Mouse (Mus musculus) limb, embryonic 13.5 days (tissue): ENCODE measurements at regions not wholly inside any gene's neighbourhood (a gene's known extent, or its start where the extent isn't known, plus 50 kb on each side); places are given as distances from the start of the nearest gene placed in this dataset.

Experiments
- ATAC-seq: fragments of 200-750 bp; cut with Nextera tagmentation; 2 replicates; pipeline ENCODE4 v1.8.0; 2017; ENCODE audit warnings: low read depth, moderate number of reproducible peaks, moderate TSS enrichment; ENCODE audit not compliant: low FRiP score
- H3K27ac ChIP-seq: fragments of 300-500 bp; sonication (generic); 2 replicates; pipeline ENCODE4 v1.5.1; 2015; ENCODE audit warnings: inconsistent platforms, mild to moderate bottlenecking, moderate library complexity
- H3K27me3 ChIP-seq: fragments of 300-500 bp; sonication (generic); 2 replicates; pipeline ENCODE4 v1.6.1; 2015; ENCODE audit warnings: mild to moderate bottlenecking, inconsistent platforms
- H3K36me3 ChIP-seq: fragments of 300-500 bp; sonication (generic); 2 replicates; pipeline ENCODE4 v1.6.1; 2015; ENCODE audit warnings: inconsistent platforms, mild to moderate bottlenecking, moderate library complexity
- H3K4me1 ChIP-seq: fragments of 300-500 bp; sonication (generic); 2 replicates; pipeline ENCODE4 v1.6.1; 2015; ENCODE audit warnings: inconsistent platforms
- H3K4me2 ChIP-seq: fragments of 300-500 bp; sonication (generic); replicated peaks from 2 replicates; pipeline ENCODE4 v1.6.1; 2015; ENCODE audit warnings: inconsistent platforms, mild to moderate bottlenecking, moderate library complexity
- H3K4me3 ChIP-seq: fragments of 300-500 bp; sonication (generic); 2 replicates; pipeline ENCODE4 v1.5.1; 2015; ENCODE audit warnings: moderate library complexity, mild to moderate bottlenecking, inconsistent platforms
- H3K9ac ChIP-seq: fragments of 300-500 bp; sonication (generic); 2 replicates; pipeline ENCODE4 v1.6.1; 2015; ENCODE audit warnings: mild to moderate bottlenecking, inconsistent platforms
- H3K9me3 ChIP-seq: fragments of 300-500 bp; sonication (generic); 2 replicates; pipeline ENCODE4 v1.6.1; 2016; ENCODE audit warnings: inconsistent platforms
- WGBS: fragments of 180-500 bp; shearing (Covaris S2); methylation state at CpG from one replicate; pipeline ENCODE4 v1.1.7; 2015; 5-methylcytosine and 5-hydroxymethylcytosine counted together

GRCm38 (mm10) chr1:187454431-187454830 is 154.2 kb upstream of the Esrrg start:
- no peak overlapping the region for H3K4me3 ChIP-seq
- H3K9ac ChIP-seq, result no peak overlapping the region
- no peaks in the 10 kb centered on the region for H3K4me1 ChIP-seq
- no peak overlapping the region for H3K27ac ChIP-seq
- no peaks in the 10 kb centered on the region for H3K9me3 ChIP-seq
- no peak overlapping the region for H3K4me2 ChIP-seq
- ATAC-seq, result no peak
- peaks cover 3% of the 10 kb centered on the region; the same call in 1 of the 2 replicates for H3K27me3 ChIP-seq
- no peaks in the 10 kb centered on the region for H3K36me3 ChIP-seq
- 62% methylated on average over 5 of the region's 5 CpGs for WGBS

DNA sequence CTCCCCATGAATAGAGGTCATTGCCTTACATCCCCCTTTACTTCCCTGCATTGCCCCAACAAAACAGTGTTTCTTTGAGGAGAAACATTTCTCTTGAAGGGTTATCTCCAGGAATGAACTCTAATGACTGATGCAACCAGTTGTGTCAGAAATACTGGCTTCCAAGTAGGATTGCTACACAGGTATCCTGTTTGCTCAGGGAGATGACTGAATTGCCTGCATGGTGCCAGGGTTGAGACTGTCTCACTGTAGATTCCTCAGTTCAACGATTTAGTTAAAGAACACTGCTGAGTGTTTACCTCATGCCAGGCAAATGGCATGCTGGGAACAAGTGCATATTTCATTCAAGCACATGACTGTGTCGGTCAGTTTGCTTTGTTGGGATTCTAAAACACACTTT is 123.8 kb upstream of the Esrrg start:
- Histone ChIP-seq H3K27me3 (no peaks in the 10 kb centered on the region; the same call in 1 of the 2 replicates), H3K9me3 (no peaks in the 10 kb centered on the region), H3K36me3 (no peaks in the 10 kb centered on the region), H3K4me2 (no peak overlapping the region), H3K9ac (no peak overlapping the region), H3K4me3 (no peak overlapping the region), H3K27ac (no peak overlapping the region), H3K4me1 (0 out of 2 replicates have a peak, but pooled peaks cover 5% of the 10 kb centered on the region)
- WGBS, result 83% methylated on average over 2 of the region's 2 CpGs
- no peak for ATAC-seq

- no peak for ATAC-seq
- Histone ChIP-seq H3K9me3 (no peaks in the 10 kb centered on the region), H3K27ac (no peak overlapping the region), H3K9ac (no peak overlapping the region), H3K27me3 (no peaks in the 10 kb centered on the region; the same call in 1 of the 2 replicates), H3K4me1 (0 out of 2 replicates have a peak, but pooled peaks cover 5% of the 10 kb centered on the region), H3K4me3 (no peak overlapping the region), H3K36me3 (no peaks in the 10 kb centered on the region), H3K4me2 (no peak overlapping the region)
- WGBS, result 77% methylated on average over 13 of the region's 13 CpGs
Observed at GRCm38 (mm10) chr1:187487948-187488690, 120.5 kb upstream of the Esrrg start.

DNA sequence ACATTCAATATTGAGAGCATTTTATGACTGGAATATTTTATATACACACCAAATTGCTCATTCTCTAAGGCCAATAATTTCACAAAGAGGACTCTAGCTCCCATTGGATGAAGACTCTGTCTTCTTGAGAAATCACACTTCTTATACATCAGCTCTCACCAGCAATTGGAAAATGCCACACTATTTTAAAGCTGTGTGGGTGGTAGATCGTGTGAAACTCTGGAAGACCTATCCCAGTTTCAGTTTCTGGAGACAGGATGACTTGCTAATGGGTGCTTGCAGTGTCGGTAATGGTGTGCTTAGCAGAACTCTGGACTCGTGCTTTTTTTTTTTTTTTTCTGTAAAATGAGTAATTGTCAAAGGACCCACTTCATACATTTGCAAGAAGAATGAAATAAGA is 119.1 kb upstream of the Esrrg start:
- no peak overlapping the region for H3K27ac ChIP-seq
- no peak overlapping the region for H3K4me2 ChIP-seq
- no peak overlapping the region for H3K4me3 ChIP-seq
- H3K36me3 ChIP-seq, result no peaks in the 10 kb centered on the region
- no peaks in the 10 kb centered on the region; the same call in 1 of the 2 replicates for H3K27me3 ChIP-seq
- 0 out of 2 replicates have a peak, but pooled peaks cover 5% of the 10 kb centered on the region for H3K4me1 ChIP-seq
- H3K9me3 ChIP-seq, result no peaks in the 10 kb centered on the region
- 64% methylated on average over 3 of the region's 3 CpGs for WGBS
- ATAC-seq, result no peak
- H3K9ac ChIP-seq, result no peak overlapping the region

GRCm38 (mm10) chr1:187505368-187505767 is 103.2 kb upstream of the Esrrg start:
- Histone ChIP-seq H3K9ac (no peak overlapping the region), H3K4me2 (no peak overlapping the region), H3K4me3 (no peak overlapping the region), H3K27me3 (no peaks in the 10 kb centered on the region), H3K27ac (no peak overlapping the region), H3K4me1 (peaks cover 9% of the 10 kb centered on the region; the same call in 1 of the 2 replicates), H3K36me3 (no peaks in the 10 kb centered on the region), H3K9me3 (no peaks in the 10 kb centered on the region)
- no peak for ATAC-seq
- 42% methylated on average over 9 of the region's 9 CpGs for WGBS

DNA sequence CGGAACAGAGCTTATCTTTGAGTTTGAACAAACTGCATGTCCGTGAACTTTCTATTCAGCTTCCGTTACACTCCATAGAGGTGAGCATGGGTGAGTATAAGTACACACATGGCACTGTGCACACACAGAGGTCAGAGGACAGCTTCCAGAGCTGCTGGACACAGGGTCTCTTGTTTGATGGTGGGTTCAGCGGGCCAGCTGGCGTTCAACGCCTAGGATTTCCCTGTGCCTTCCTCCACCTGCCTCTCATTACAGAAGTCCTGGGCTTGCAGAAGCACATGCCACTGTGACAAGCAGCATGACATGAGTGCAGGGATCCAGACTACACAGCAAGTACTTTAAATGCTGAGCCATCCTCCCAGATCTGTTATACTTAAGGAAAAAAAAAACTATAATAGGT is 101.4 kb upstream of the Esrrg start:
- Histone ChIP-seq H3K9ac (no peak overlapping the region), H3K36me3 (no peaks in the 10 kb centered on the region), H3K9me3 (no peaks in the 10 kb centered on the region), H3K4me1 (peaks cover 4% of the 10 kb centered on the region; the same call in 1 of the 2 replicates), H3K4me2 (no peak overlapping the region), H3K27ac (no peak overlapping the region), H3K4me3 (no peak overlapping the region), H3K27me3 (no peaks in the 10 kb centered on the region)
- WGBS, result 48% methylated on average over 6 of the region's 6 CpGs
- no peak for ATAC-seq

GRCm38 (mm10) chr1:187531349-187531922 is 77.2 kb upstream of the Esrrg start:
- 87% methylated on average over 9 of the region's 9 CpGs for WGBS
- ATAC-seq, result no peak
- no peaks in the 10 kb centered on the region for H3K27me3 ChIP-seq
- no peaks in the 10 kb centered on the region for H3K36me3 ChIP-seq
- no peak overlapping the region for H3K27ac ChIP-seq
- H3K4me1 ChIP-seq, result no peaks in the 10 kb centered on the region
- H3K9ac ChIP-seq, result no peak overlapping the region
- H3K9me3 ChIP-seq, result no peaks in the 10 kb centered on the region
- H3K4me3 ChIP-seq, result no peak overlapping the region
- no peak overlapping the region for H3K4me2 ChIP-seq

DNA sequence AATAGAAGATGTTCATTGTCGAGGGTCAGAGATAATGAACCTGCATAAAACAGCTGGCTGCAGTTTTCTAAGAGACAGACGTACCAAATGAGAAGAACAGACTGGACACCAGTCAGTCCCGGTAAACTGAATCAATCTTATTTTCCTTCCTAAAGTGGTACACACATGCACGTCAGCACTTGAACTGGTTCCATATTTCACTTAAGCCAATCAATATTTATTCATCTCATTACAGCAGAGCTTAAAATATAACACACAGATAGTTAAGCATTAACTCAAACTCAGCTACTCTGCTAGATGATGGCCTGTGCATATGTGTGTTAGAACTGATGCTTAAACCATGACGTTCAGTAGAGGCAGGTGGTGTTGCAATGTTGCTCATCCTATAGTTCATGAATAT is 72.3 kb upstream of the Esrrg start:
- no peak overlapping the region for H3K4me3 ChIP-seq
- no peak overlapping the region for H3K9ac ChIP-seq
- H3K9me3 ChIP-seq, result no peaks in the 10 kb centered on the region
- H3K4me1 ChIP-seq, result no peaks in the 10 kb centered on the region
- H3K4me2 ChIP-seq, result no peak overlapping the region
- no peaks in the 10 kb centered on the region for H3K36me3 ChIP-seq
- H3K27me3 ChIP-seq, result no peaks in the 10 kb centered on the region
- WGBS, result 81% methylated on average over 5 of the region's 5 CpGs
- H3K27ac ChIP-seq, result no peak overlapping the region
- ATAC-seq, result no peak

GRCm38 (mm10) chr1:187556718-187557117 is 51.9 kb upstream of the Esrrg start:
- no peak for ATAC-seq
- 29% methylated on average over 3 of the region's 3 CpGs for WGBS
- no peaks in the 10 kb centered on the region for H3K27me3 ChIP-seq
- peaks cover 10% of the 10 kb centered on the region for H3K4me1 ChIP-seq
- no peak overlapping the region for H3K4me2 ChIP-seq
- no peaks in the 10 kb centered on the region for H3K36me3 ChIP-seq
- H3K27ac ChIP-seq, result no peak overlapping the region
- no peaks in the 10 kb centered on the region for H3K9me3 ChIP-seq
- no peak overlapping the region for H3K4me3 ChIP-seq
- H3K9ac ChIP-seq, result no peak overlapping the region
